Mouse (Mus musculus) yolk sac, embryonic 10.5 days (tissue): ENCODE measurements around the gene Ehbp1.

Experiments used
- DNase-seq: peaks from one replicate; pipeline ENCODE4 v3.0.0-alpha.2; 2017; ENCODE audit warnings: low spot score

Ehbp1 gene

DNA sequence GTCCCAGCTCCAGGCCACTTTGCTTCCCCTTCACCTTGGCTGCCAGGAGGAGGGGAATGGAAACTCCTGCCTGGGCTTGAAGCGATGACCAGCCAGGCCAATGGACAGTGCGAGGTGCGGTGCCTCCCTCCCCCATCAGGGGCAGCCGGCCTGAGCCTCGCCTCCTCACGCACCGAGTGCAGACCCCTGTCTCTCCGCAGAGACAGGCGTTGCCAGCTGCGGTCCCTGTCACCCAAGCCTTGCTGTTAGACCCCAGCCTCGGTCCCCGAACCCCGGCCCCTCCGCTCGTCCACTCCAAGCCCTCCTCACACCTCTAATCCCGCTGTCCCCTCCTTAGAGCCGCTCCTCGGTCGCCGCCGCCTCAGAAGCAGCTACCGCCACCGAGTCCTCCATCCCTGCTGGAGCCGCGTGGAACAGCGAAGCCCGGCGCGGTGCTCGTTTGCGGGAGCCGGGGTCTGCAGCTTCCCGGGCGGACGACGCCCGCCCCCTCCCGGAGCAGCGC is 55.7 kb downstream of the Ehbp1 start:
- DNase-seq: peak; percentile 69

DNA sequence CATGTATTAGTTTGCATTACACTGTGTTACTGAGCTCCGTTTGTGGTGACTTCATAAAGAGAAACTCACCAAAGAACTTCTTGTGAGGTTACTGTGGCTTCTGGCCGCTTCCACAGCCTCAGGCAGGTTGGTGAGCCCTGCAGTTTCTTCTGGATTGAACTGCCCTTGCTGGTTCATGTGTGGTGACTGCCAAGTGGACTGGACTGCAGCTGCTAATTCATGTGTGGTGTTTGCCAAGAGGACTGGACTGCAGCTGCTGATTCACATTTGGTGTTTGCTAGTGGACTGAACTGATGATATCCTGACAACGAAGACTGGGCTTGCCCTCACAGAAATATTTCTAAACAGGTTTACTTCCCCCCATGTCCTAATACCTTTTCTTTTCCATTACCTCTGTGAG is 65.4 kb downstream of the Ehbp1 start:
- no peak for DNase-seq

DNA sequence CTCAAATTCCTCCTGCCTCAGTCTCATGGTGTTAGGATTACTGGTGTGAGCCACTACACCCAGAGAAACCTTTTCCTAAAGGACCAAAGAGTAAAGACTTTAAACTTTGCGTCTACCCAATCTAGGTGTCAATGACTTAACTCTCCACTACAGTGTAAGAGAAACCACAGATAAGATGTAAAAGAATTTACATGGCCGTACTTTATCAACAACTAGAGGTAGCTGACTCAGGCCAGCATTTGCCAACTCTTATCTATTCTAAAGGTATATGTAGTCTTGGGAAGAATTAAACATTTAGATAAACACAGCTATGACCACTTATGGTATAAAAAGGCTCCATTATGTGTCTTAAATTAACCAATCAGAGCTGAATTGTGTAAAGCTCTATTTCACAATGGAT is 67.9 kb downstream of the Ehbp1 start:
- no peak for DNase-seq

DNA sequence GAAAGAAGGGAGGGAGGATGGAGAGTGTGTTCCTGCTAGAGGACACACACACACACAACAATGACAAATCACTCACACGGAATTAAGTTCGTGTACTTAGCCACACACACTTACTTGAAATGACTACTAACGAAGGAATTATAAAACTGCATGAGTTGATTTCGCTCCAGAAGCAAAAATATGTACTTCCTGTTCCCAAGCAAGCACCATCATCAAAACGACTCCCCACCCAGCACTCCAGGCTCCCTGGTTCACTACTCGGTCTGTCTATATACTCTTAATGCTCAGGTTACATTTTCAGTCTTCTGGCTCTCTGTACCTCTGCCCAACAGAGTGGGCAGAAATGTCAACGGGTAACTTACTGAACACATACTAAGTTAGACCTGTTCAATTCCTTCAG is 68.7 kb downstream of the Ehbp1 start:
- no peak for DNase-seq

DNA sequence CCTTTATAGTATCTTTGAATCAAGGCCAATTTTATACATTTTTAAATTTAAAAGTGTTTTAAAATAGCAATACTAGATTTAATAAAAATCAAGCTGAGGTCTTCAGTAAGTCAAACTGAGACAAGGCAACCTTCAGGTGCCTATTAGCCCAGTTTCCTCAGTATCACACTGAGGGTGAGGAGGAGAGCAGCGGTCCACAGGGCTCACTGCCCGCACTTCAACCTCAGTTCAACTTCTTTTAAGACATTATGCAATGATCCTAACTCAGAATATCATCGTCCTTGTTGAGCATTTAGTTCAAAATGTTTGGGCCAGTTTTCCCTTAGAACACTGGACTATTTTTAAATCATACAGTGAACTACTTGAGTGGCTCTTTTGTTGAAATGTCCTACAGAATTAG is 70.2 kb downstream of the Ehbp1 start:
- DNase-seq: no peak

DNA sequence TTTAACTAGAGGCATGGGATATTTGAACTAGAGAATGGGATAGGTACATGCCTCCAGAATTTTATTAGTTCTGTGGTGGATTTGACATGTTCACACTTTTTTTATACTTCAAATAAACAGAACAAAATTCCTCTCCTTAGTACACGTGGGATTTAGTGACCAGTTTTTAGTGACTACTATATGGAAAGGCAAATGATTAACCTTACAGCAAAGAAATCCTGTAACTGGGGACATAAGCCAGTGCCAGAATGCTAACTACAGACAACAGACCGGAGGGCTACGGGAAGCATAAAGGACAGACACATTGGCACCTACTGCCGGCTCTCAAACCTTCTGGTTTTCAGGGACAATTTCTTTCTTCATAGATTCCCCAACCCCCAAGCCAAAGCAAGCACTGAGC is 72.4 kb downstream of the Ehbp1 start:
- DNase-seq: peak; percentile 18

DNA sequence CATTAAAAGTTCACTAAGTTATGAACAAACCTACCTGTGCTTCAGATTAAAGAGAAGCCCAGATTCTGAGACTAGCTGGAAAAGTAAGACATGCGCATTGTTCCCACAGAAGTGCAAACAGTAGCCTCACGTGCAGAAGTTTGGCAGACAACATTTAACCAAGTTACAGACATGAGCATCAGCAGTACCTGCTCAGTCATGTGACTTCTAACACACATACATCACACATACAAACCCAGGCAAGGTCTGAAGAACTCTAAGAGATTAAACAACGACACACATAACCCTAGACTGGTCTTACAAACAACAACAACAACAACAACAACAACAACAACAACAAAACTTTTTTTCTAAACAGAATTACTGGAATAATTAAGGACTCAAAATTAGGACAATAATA is 72.9 kb downstream of the Ehbp1 start:
- DNase-seq: peak; percentile 26

DNA sequence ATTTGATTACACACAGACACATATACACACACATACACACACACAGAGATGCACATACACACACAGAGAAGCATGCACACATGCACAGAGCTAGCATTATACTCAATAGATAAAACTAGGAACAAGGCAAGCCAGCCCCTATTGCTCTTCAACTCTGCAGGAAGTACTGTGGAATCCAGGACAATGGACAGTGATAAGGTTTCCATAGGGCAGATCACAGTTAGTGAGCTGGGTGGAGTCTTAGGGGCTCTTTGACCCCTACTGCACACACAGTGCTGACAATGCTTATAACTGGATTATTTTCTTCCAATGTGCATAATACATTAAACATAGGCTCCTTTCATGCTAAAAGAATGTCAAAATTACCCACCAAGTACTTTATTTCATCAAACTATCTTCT is 75.1 kb downstream of the Ehbp1 start:
- peak; percentile 22 for DNase-seq

DNA sequence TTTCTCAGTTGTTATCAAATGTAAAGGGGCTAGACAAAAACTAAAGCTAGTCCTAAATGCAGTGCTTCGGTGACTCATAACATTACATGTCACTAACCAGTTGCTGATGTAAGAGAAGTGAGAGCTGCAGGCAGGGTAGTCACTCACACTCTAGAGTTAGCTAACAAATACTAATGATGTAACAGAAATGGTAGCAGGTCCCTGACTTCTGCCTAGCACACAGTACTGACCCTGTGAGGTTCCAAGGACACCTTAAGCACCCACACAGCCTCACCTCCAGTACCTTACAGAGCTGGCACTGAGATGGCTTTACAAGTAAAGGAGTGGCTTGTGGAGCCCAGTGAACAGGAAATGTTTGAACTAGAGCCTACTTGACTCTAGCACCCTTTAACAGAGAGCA is 86.7 kb downstream of the Ehbp1 start:
- DNase-seq: no peak

DNA sequence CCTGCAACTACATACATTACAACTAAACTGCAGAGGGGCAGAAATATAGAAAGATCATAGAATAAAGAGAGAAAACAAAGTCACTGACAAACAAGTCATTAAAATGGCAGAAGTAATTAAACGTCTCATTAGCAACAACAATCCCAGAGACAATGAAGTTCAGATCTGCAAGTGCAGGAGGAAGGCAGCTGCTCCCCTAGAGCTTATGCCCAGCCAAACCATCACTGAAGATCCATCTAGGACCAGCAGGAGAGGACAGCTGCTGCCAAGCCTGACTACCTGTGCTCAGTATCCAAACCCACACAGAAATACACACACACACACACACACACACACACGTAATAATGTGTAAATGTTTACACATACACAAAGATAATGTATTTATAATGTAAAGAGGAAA is 92.7 kb downstream of the Ehbp1 start:
- DNase-seq: no peak

DNA sequence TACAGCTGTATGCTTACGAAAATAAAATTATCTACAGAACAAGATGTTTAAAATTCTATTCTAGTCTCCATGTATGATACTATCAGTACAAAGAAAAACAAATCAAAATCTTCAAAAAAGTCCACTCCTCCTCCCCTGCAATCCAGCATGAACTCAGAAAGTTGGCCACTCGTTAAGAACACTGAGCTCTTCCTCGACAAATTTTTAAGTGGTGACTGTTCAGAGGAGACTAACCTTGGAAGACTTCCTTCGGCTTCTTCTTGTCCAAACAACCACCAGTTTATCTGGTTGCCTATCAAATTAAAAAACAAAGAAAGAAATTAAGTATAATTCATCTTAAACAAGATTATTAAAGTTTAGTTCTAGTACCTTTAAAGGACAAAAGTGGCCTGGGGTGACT is 94.4 kb downstream of the Ehbp1 start:
- no peak for DNase-seq

DNA sequence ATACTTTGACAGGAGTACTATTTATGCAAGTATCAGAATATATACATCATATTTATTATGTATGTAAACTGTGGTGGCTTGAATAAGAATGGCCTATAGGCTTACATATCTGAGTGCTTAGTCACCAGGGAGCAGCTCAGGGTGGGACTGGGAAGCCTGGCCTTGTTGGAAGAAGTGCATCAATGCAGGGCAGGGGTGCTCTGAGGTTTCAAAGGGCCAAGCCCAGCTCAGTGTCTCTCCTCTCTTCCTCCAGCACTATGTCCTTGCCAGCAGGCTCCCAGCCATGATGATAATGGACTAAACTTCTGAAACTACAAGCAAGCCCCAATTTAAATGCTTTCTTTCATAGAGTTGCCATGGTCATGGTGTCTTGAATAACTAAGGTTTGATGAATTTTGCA is 95.0 kb downstream of the Ehbp1 start:
- no peak for DNase-seq

DNA sequence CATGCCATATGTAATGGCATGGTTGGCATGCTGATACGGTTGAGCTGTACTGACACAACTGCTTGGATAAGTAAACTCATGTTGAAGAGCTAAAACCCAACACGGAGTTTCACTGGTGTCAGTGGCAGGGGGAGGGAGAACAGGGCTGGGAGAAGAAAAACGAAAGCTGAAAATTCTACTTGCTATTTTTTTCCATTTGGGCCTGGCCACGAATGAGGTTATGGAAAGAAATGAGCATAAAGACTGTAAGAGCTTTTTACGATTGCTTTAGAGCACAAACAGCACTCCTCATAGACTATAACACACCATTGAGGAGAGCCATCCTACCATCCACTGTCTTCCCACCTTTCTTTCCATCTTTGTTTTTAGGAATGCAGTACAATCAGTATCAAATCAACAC is 106.5 kb downstream of the Ehbp1 start:
- DNase-seq: no peak

DNA sequence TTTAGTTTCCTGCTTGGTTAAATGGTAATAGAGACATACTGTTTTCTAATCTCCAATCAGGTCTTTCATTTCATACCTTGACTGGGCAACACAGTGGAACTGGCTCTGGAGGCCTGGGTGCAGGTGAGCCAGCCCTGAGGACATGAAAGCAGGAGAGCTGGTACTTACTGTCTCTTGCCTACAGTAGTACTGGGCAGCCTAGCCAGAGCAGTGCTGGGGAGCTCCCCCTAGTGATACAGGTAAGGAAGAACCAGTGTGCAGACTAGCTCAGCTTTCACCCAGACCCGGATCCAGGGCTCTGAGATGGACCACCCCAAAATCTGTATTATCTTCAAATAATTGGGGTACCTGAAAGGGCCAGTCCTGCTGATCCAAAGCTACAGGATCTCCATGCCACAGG is 107.4 kb downstream of the Ehbp1 start:
- no peak for DNase-seq

DNA sequence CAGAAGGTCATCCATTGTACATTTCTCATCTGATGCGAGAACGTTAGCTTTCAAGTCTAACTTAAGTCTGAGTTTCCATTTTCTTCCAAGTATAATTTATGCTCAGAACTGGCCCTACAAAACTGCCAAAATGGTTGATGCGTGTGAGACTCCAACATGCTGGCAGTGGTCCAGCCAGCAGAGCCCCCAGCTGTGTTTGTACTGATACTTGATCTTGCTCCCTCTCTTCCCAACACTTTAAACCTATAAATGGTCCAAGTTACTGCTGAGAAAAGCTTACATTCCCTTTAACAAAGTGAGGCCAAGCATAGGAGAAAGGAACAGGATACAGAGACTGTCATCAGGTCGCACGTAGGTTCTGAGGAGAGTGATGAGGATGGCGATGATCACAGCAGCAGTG is 111.2 kb downstream of the Ehbp1 start:
- DNase-seq: no peak

DNA sequence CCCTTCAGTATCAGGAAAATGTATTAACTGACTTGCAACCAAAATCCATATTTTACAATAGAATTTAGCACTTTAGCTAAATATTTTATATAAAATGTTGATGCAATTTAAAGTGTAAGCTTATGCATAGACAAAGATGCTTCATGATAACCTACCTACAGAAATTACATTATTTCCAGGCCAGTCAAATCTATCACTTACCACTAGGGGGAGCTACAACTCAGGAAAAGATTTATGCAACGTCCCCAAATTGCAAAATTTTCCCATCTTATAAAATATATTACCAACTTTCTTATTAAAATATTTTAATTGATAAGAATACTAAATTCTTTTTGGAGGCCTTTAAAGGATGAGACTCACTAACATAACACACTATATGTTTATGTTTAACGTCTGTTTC is 116.5 kb downstream of the Ehbp1 start:
- no peak for DNase-seq

DNA sequence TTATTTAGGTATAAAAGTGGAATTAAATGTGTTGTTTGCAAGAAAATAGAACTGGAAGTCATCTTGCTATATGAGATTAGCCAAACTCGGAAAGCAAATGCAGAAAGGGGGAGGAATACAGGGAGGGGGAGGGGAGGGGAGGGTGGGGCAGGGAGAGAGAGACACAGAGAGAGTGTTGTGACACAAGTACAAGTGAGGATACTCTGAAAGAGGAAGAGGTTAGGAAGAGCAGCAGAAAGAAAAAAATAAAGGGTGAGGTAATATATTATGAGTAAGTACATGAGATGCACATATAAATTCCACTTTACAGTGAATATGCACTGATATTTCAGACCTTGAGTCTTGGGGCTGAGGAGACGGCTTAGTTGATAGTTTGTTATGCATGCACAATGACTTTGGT is 123.9 kb downstream of the Ehbp1 start:
- DNase-seq: no peak

DNA sequence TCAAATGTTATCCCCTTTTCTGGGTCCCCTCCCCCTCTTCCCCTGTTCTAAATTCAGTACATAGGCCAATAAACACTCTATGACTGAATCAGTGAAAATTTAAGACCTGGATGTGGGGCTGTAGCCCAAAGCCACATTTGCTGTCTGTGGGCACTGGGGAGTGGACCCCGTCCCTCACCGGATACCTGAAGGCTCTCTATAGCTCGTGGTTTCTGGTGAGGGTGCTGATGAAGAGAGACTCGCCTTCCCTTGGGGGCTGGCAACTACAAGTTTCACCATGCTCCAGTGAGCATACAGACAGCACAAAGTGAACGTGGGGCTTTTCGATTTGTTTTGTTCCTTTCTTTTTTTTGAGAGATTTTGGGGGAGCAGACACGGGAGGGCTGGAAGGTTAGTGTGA is 125.2 kb downstream of the Ehbp1 start:
- DNase-seq: no peak

DNA sequence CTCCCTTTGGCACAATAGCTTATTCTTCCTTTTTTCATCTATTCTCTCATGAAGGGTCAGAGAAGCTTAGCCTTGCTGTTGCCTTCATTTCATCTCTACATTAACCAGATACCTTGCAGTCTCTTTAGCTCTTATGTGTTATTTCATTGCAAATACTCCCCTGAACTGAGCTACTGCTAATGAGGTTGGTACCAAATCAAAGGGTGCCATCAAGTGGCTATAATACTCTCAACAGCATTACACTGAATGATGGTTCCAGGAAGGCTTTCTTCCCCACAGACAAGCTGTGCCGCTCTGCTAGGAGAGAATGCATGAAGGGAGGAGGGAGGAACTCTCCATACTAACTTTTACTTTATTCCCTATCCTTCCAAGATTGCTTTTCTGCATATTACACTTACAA is 135.5 kb downstream of the Ehbp1 start:
- DNase-seq: no peak

DNA sequence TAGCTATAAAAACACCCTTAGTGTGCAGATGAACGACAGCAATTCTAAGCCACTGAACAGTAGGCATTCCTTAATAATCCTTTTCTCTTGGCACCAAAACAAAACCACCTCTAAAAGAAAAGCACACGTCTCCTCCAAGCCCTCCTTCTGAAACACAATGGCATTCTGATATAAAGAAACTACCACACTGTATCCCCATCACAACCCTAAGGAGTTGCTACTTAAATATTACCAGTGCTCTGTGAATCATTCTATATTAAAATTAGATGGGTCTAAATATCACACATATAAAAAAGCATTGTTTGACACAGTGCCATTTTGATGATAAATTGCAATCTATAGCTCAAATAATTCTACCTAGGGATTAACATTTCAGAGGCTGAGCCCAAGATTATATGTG is 135.9 kb downstream of the Ehbp1 start:
- no peak for DNase-seq

DNA sequence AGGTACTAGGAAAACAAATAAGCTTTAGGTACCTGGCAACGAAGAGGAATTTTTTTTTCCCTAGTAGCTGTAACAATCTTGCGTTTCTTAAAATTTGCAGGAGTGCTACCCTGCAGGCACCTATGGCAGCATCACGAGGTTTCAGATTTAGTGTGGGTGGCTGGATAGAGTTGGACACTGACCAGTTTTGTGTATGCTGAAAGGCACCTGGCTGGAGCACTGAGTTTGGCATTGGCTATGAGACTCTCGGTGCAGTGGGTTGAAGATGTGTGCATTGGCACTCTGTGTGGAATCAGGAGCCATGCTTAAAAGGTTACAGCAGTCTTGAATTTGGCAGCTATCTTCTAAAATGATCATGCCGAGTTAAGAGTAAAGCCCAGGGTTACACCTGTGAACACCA is 138.7 kb downstream of the Ehbp1 start:
- DNase-seq: no peak

DNA sequence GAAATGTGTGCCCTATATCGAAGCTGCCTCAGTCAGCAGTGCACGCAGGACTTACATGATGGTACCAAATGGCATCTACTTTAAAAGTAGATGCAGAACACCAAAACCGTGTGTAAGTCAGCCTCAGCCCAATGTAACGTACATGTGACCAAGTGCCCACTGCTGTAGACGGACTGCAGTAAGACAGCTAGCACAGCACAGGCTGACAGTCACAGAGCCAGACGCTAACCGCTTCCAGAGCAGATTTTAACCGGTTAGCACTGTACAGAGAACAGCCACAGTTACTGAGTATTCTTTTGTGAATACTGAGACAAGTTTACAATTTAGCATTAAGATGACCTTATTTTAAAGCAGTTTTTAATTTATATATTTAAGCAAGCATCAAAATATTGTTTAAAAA is 141.0 kb downstream of the Ehbp1 start:
- no peak for DNase-seq

DNA sequence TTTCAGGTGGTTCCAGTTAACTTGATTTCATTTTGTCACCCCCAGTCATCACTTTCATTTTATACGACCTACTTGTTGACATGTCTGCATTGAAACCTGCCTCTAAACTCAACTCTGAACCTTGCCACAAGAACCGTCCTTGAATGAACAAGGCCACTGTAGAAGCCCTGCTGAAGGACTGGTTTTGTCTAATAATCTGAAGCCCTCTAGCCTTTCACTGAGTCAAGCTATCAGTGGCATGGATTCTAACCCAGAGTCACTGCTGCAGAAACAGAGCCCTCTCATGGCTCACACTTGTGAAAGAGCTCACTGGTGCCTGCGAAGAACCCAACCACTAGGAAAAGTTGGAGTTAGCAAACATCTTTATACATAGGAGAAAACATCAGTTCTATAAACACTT is 142.2 kb downstream of the Ehbp1 start:
- no peak for DNase-seq

DNA sequence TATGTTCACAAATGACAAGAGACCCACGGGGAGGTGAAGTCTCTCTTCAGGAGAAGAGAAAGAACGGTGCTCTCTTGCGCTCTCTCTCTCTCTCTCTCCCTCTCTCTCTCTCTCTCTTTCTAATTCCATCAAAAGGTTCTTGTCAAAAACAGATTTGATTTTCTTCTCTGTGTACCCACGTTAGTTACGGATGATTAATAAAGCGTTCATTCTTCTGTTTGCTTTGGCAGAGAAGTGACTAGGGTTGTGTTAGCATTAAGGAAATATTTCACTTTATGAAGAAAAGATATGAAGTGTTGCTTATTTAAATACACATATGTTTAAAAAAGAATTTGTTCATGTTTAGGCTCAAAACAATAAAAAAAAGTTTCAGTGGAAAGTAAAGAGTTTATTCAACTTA is 143.7 kb downstream of the Ehbp1 start:
- DNase-seq: no peak

DNA sequence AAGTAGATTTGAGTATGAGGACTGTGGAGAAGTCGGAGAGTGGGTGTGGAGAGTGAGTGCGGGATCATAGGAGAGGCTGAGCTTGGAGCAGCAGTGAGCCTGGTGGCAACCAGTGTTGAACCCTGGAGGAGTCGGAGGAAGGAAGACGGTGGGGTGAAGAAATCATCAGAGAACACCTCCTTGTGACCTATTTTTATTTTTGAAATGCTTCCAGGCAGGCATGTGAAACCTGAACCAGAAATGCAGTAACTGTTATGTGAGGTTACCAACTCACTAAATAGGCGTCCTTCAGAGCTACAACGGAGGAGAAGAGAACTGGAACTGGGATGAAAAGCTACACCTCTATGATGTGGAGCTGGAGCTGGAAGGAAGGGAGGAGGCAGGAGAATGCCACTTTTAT is 144.2 kb downstream of the Ehbp1 start:
- DNase-seq: no peak
